Mouse (Mus musculus) CD4-positive naive resting alpha-beta T cell, adult 57 days (primary cell): ENCODE results near the gene Clec2g. TPM values are rescaled to one million over a fixed set of nuclear protein-coding genes. Genes with fewer than 3 reads are reported as not detected.

Experiments
- total RNA-seq: library from RNA; stranded (reverse); gene quantifications from one replicate; pipeline ENCODE4 v1.2.4, GENCODE M21; 2023

Clec2g gene
- 20.4 TPM for total RNA-seq

DNA sequence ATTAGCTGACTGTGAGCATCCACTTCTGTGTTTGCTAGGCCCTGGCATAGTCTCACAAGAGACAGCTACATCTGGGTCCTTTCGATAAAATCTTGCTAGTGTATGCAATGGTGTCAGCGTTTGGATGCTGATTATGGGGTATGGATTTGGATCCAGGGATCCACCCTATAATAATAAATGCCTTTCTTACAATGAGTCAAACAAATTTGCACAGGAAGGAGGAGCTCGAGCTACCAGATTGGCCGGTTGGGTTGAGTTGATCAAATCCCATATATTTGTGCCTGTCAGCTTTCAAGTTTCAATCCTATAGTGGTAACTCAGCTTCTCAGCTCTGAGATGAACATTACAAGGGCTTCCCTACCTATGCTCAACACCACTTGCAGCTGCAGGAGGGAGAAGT, at the start of gene Clec2g:
Clec2g (plus strand) TSS at position 301 of the 400 bp plus-strand sequence.

GRCm38 (mm10) chr6:128887091-128887790, 46.9 kb upstream of the Clec2g start, which contains the start of gene Clec2i:
Clec2i (plus strand) TSS chr6:128887588.

GRCm38 (mm10) chr6:128890948-128891355, 43.2 kb upstream of the Clec2g start, which contains the start of gene BC035044:
BC035044 (minus strand) TSS chr6:128891126.

Other genes with a start within 250 kb of the Clec2g start
- gene Klrb1, start 211.3 kb upstream of the Clec2g start, total RNA-seq, result 0.80 TPM
- 6.0 TPM for gene Klrb1c, start 145.2 kb upstream of the Clec2g start, total RNA-seq
- gene Gm44511, start 108.1 kb upstream of the Clec2g start, total RNA-seq, result not detected
- gene Klrb1b, start 108.0 kb upstream of the Clec2g start, total RNA-seq, result 0.80 TPM
- 34.5 TPM for gene Clec2i, start 46.8 kb upstream of the Clec2g start, total RNA-seq
- gene BC035044, start 43.3 kb upstream of the Clec2g start, total RNA-seq, result 6.5 TPM
- gene Klrb1f, start 111.5 kb downstream of the Clec2g start, total RNA-seq, result 6.4 TPM
- not detected for gene Clec2e, start 166.5 kb downstream of the Clec2g start, total RNA-seq
- gene Clec2d, start 246.2 kb downstream of the Clec2g start, total RNA-seq, result 196 TPM